Mouse (Mus musculus) intestine, embryonic 15.5 days (tissue): ENCODE results near the gene Liph. TPM values are rescaled to one million over a fixed set of nuclear protein-coding genes. Genes with fewer than 3 reads are reported as not detected.

Experiments used
- polyA plus RNA-seq: library from polyadenylated mRNA; unstranded; fragments of >200 nt; fragmentation: Nextera tagmentation; extraction: Ambion mirVana; gene quantifications from 2 replicates; pipeline ENCODE4 v1.2.1, GENCODE M21; 2015

Gene Liph
- polyA plus RNA-seq, 1 experiment from 2014 or later = 23.1 TPM

Other genes with a start within 250 kb of the Liph start
- gene Ehhadh, start 207.9 kb downstream of the Liph start, polyA plus RNA-seq = 9.7 and 11.4 TPM in 2 replicates
- 1.7 and 1.9 TPM in 2 replicates for gene Map3k13, start 201.3 kb downstream of the Liph start, polyA plus RNA-seq
- 85.2 and 90.8 TPM in 2 replicates for gene Tmem41a, start 48.1 kb downstream of the Liph start, polyA plus RNA-seq
- gene Senp2, start 13.8 kb upstream of the Liph start, polyA plus RNA-seq = 32.8 and 36.0 TPM in 2 replicates
- gene Igf2bp2, start 167.6 kb upstream of the Liph start, polyA plus RNA-seq = 107 and 116 TPM in 2 replicates